Mouse (Mus musculus) erythroid progenitor cell, adult 5-6 weeks (primary cell): ENCODE measurements around the gene Itgae. TPM values are rescaled to one million over a fixed set of nuclear protein-coding genes. Genes with fewer than 3 reads are reported as not detected.
"Not testable (repeated sequence)": the region's sequence is repeated elsewhere in the genome, so short reads cannot be mapped to it uniquely, and the experiment has no call there.

Experiments
- ATAC-seq: replicated peaks from 2 replicates; pipeline ENCODE4 v1.8.0; 2016; ENCODE audit warnings: moderate number of reproducible peaks, mild to moderate bottlenecking, moderate TSS enrichment, inconsistent platforms; ENCODE audit not compliant: poor library complexity, low FRiP score, severe bottlenecking
- total RNA-seq, 2 experiments: library from RNA; stranded (forward) in 1 of 2; stranded (reverse) in 1 of 2; fragments of 150-400 nt in 1 of 2; fragments of 186-747, 209-891 nt in 1 of 2; gene quantifications; 2 replicates each; pipeline versions ENCODE4 v1.2.3 to v1.2.4; 2015 to 2017; ENCODE audit warnings: low replicate concordance in 2 of 2

Itgae gene
- total RNA-seq, 2 experiments from 2014 or later: 0.08 TPM; not detected in 1

GRCm38 (mm10) chr11:73090826-73091225 lies 443 bp downstream of the Itgae start:
- ATAC-seq: no peak

GRCm38 (mm10) chr11:73092057-73092456 lies 1.7 kb downstream of the Itgae start:
- no peak for ATAC-seq

GRCm38 (mm10) chr11:73092877-73093276 lies 2.5 kb downstream of the Itgae start:
- no peak for ATAC-seq

GRCm38 (mm10) chr11:73094231-73094995 lies 4.0 kb downstream of the Itgae start:
- no peak for ATAC-seq

- ATAC-seq: no peak
Observed at GRCm38 (mm10) chr11:73098860-73099259, 8.5 kb downstream of the Itgae start.

- ATAC-seq: no peak
Observed at GRCm38 (mm10) chr11:73099976-73100750, 9.8 kb downstream of the Itgae start.

GRCm38 (mm10) chr11:73101308-73101707 lies 10.9 kb downstream of the Itgae start:
- ATAC-seq: no peak

- no peak for ATAC-seq
Observed at GRCm38 (mm10) chr11:73105246-73105645, 14.9 kb downstream of the Itgae start.

GRCm38 (mm10) chr11:73107358-73107757 lies 17.0 kb downstream of the Itgae start:
- ATAC-seq: not testable (repeated sequence)

GRCm38 (mm10) chr11:73108195-73108897 lies 18.0 kb downstream of the Itgae start:
- ATAC-seq: no peak

- no peak for ATAC-seq
Observed at GRCm38 (mm10) chr11:73108898-73109625, 18.7 kb downstream of the Itgae start.

- ATAC-seq: no peak
Observed at GRCm38 (mm10) chr11:73109941-73110340, 19.6 kb downstream of the Itgae start.

- ATAC-seq: no peak
Observed at GRCm38 (mm10) chr11:73111414-73111813, 21.0 kb downstream of the Itgae start.

GRCm38 (mm10) chr11:73126495-73126894 lies 36.1 kb downstream of the Itgae start:
- no peak for ATAC-seq

- no peak for ATAC-seq
Observed at GRCm38 (mm10) chr11:73131020-73131419, 40.6 kb downstream of the Itgae start.

- no peak for ATAC-seq
Observed at GRCm38 (mm10) chr11:73132999-73133398, 42.6 kb downstream of the Itgae start.

GRCm38 (mm10) chr11:73134222-73134621 lies 43.8 kb downstream of the Itgae start:
- ATAC-seq: no peak

- no peak for ATAC-seq
Observed at GRCm38 (mm10) chr11:73136587-73136986, 46.2 kb downstream of the Itgae start.

GRCm38 (mm10) chr11:73137116-73137515 lies 46.7 kb downstream of the Itgae start:
- no peak for ATAC-seq
